Mouse (Mus musculus) kidney, adult 10 weeks (tissue): ENCODE measurements around the gene Gm21953. TPM values are rescaled to one million over a fixed set of nuclear protein-coding genes. Genes with fewer than 3 reads are reported as not detected.

Experiments used
- polyA plus RNA-seq: library from polyadenylated mRNA; stranded (reverse); fragments of 350-450 nt; fragmentation: Illumina TruSeq; extraction: RNeasy Lipid Tissue Mini Kit (QIAGEN cat#74804); gene quantifications from one replicate; pipeline ENCODE4 v1.2.3, GENCODE M21; 2014; ENCODE audit warnings: low read depth, low replicate concordance

Gene Gm21953
- not detected for polyA plus RNA-seq

GRCm38 (mm10) chr4:42293967-42294366 is at the start of gene Gm21953:
Gm21953 (plus strand) TSS chr4:42294267.

DNA sequence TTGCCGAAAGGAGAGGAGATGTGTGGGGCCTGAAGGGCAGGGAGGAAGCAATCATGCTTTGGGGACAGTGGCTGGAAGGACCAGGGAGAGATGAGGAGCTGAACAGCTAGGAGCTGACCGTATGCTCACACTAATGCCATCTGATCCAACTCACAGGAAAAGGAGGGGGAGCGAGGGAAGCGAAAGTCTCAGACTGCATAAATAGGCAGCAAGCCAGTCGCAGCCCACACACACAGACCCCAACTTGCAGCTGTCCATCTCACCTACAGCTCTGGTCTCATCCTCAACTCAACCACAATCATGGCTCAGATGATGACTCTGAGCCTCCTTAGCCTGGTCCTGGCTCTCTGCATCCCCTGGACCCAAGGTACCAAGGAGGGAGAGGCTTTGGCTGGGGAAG is 38.6 kb upstream of the Gm21953 start, which contains the start of gene Ccl21b:
Gene Ccl21b, plus strand, starts transcription at position 301 of the 400 bp plus-strand sequence.

DNA sequence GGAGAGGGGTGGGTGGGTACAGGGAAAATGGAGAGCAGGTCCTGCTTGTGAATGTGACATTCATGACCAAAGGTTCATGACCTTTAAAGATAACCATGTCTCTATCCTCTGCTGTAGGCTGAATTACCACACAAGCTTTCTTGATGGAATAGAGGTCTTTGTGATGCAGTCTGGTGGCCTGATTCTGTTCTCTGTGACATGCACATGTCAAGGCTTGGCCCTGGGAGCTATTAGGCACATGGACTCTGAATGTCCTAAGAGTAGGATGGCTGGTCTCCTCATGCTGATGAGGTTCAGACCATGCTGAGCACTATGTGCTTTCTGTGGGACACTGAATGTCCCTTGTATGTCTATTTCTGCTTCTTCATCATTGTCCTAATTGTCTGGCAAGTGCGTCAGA is 24.0 kb downstream of the Gm21953 start, which contains the start of gene Fam205a3:
Gene Fam205a3, plus strand, starts transcription at position 301 of the 400 bp plus-strand sequence.

Other genes with a start within 250 kb of the Gm21953 start
- gene Gm3893, start 203.1 kb upstream of the Gm21953 start, polyA plus RNA-seq = not detected
- not detected for gene Gm13304, start 179.4 kb upstream of the Gm21953 start, polyA plus RNA-seq
- not detected for gene Gm13306, start 140.8 kb upstream of the Gm21953 start, polyA plus RNA-seq
- gene Gm13305, start 125.7 kb upstream of the Gm21953 start, polyA plus RNA-seq = not detected
- gene Gm10600, start 53.6 kb upstream of the Gm21953 start, polyA plus RNA-seq = 0.53 TPM
- gene Ccl21b, start 38.5 kb upstream of the Gm21953 start, polyA plus RNA-seq = not detected
- not detected for gene Fam205a3, start 24.1 kb downstream of the Gm21953 start, polyA plus RNA-seq
- gene Gm21586, start 145.1 kb downstream of the Gm21953 start, polyA plus RNA-seq = not detected
- not detected for gene Gm2163, start 172.5 kb downstream of the Gm21953 start, polyA plus RNA-seq
- gene Fam205a2, start 233.9 kb downstream of the Gm21953 start, polyA plus RNA-seq = not detected